Comparison of ENCODE assay signal across 8 mouse cellular contexts in genomic region chr2:151973595-151974562, GRCm38 (mm10). TPM values are rescaled to one million over a fixed set of nuclear protein-coding genes. Genes with fewer than 3 reads are reported as not detected.
A peak's percentile ranks its signal among the peaks of the same experiment; 100 is the strongest.
DNase-seq lines count a peak whose midpoint lies in the region; ATAC-seq and TF ChIP-seq lines count a peak whose summit lies in the region.

No protein-coding gene starts in this region.

- peak overlapping the region; percentile 49 for H3K4me3 ChIP-seq in heart, adult 2 months
- H3K4me3 ChIP-seq in limb, embryonic 12.5 days (replicated peaks), result peak overlapping the region; percentile 17
- peak overlapping the region; percentile 30 for H3K4me3 ChIP-seq in midbrain, embryonic 14.5 days (replicated peaks; ENCODE audit: low read depth, low read length)

- H3K4me1 ChIP-seq in heart, adult 2 months (ENCODE audit: control insufficient read depth, insufficient read depth, low read length), result peaks cover 29% of the 10 kb centered on the region
- peaks cover 65% of the 10 kb centered on the region for H3K4me1 ChIP-seq in limb, embryonic 12.5 days (replicated peaks)
- peaks cover 51% of the 10 kb centered on the region for H3K4me1 ChIP-seq in midbrain, embryonic 14.5 days (ENCODE audit: control insufficient read depth, insufficient read depth, low read length)

- H3K9ac ChIP-seq in heart, adult 2 months (ENCODE audit: low read depth, low read length), result peak overlapping the region; percentile 66
- H3K9ac ChIP-seq in limb, embryonic 12.5 days (replicated peaks), result peak overlapping the region; percentile 35
- peak overlapping the region; percentile 44 for H3K9ac ChIP-seq in midbrain, embryonic 14.5 days (replicated peaks; ENCODE audit: low read length)

- DNase-seq in heart, adult 2 months, result peak; percentile 31 to 44
- DNase-seq in heart, postnatal 36 days, result no peak
- DNase-seq in brain, embryonic 14.5 days (ENCODE audit: low read depth), result peak; percentile 46
- peak; percentile 63 for DNase-seq in midbrain, embryonic 14.5 days
- DNase-seq in urinary bladder, postnatal 4 days (ENCODE audit: low spot score in 2 of 2), result peak; percentile 58 to 76
- DNase-seq in spleen, postnatal 4 days (ENCODE audit: low spot score in 2 of 2), result no peak

- H3K36me3 ChIP-seq in heart, adult 2 months (ENCODE audit: control insufficient read depth, insufficient read depth, low read length), result no peaks in the 10 kb centered on the region
- H3K36me3 ChIP-seq in limb, embryonic 12.5 days, result peaks cover 15% of the 10 kb centered on the region
- H3K36me3 ChIP-seq in midbrain, embryonic 14.5 days (ENCODE audit: control insufficient read depth, insufficient read depth, low read length), result no peaks in the 10 kb centered on the region

- H3K27ac ChIP-seq in heart, adult 2 months, result peak overlapping the region; percentile 60
- no peak overlapping the region; the same call in 1 of the 2 replicates for H3K27ac ChIP-seq in limb, embryonic 12.5 days
- H3K27ac ChIP-seq in midbrain, embryonic 14.5 days (replicated peaks; ENCODE audit: low read depth, low read length), result peak overlapping the region; percentile 60

- no peaks in the 10 kb centered on the region for H3K79me2 ChIP-seq in heart, adult 2 months (replicated peaks; ENCODE audit: control insufficient read depth, insufficient read depth, low read length)

- no peaks in the 10 kb centered on the region for H3K9me3 ChIP-seq in limb, embryonic 12.5 days
- no peaks in the 10 kb centered on the region for H3K9me3 ChIP-seq in midbrain, embryonic 14.5 days (ENCODE audit: control insufficient read depth, low read length)

- TF ChIP-seq EP300 in heart, adult 2 months (IDR thresholded peaks at IDR 0.05; ENCODE audit: insufficient read depth, low read depth, low read length), result no peak

- intact Hi-C loops in heart, adult 2 months (cut with DNase I), result no loop called here
- intact Hi-C loops in heart, postnatal 36 days (cut with DNase I), result no loop called here

- 18% methylated on average over 36 of the region's 36 CpGs for WGBS in heart, adult 2 months
- 12% methylated on average over 36 of the region's 36 CpGs for WGBS in limb, embryonic 12.5 days
- WGBS in midbrain, embryonic 14.5 days, result 4% methylated on average over 36 of the region's 36 CpGs

- peak; percentile 43 for TF ChIP-seq CTCF in heart, adult 2 months (IDR thresholded peaks at IDR 0.05)
- peak; percentile 23; the same call in 1 of the 2 replicates for TF ChIP-seq CTCF in brain, embryonic 14.5 days (IDR thresholded peaks at IDR 0.05; ENCODE audit: borderline replicate concordance, extremely low read depth, insufficient read depth, insufficient read length)

- TF ChIP-seq POLR2A in heart, adult 2 months (IDR thresholded peaks at IDR 0.05; ENCODE audit: insufficient read depth, low read depth, low read length), result no peak
- no peak for TF ChIP-seq POLR2A in brain, embryonic 14.5 days (IDR thresholded peaks at IDR 0.05; ENCODE audit: borderline replicate concordance, extremely low read depth, insufficient read depth, insufficient read length, poor library complexity, severe bottlenecking)

- peak overlapping the region; percentile 45 for H3K4me2 ChIP-seq in limb, embryonic 12.5 days
- H3K4me2 ChIP-seq in midbrain, embryonic 14.5 days (ENCODE audit: low read length), result peak overlapping the region; percentile 61

- ATAC-seq in hematopoietic stem cell, adult 5-6 weeks (replicated peaks in 1 of 2; ENCODE audit: insufficient read depth in 1 of 2, low FRiP score in 2 of 2, low TSS enrichment in 1 of 2, low read depth in 1 of 2, poor library complexity in 2 of 2, severe bottlenecking in 2 of 2), result peak; percentile 9 to 30
- no peak for ATAC-seq in limb, embryonic 12.5 days (ENCODE audit: insufficient number of reproducible peaks, insufficient read depth, low FRiP score, low TSS enrichment, low read depth)
- no peak for ATAC-seq in midbrain, embryonic 14.5 days (ENCODE audit: low FRiP score, low TSS enrichment)

- no peaks in the 10 kb centered on the region for H3K27me3 ChIP-seq in heart, adult 2 months (ENCODE audit: control insufficient read depth, insufficient read depth, low read length)
- H3K27me3 ChIP-seq in limb, embryonic 12.5 days, result peaks cover 32% of the 10 kb centered on the region
- no peaks in the 10 kb centered on the region for H3K27me3 ChIP-seq in midbrain, embryonic 14.5 days (ENCODE audit: control insufficient read depth, insufficient read depth, low read length)

RNA-seq across cellular contexts. Expression of gene Fam110a, which starts 6.1 kb away (rescaled TPM):
- 1 to 10 TPM; 4.3 to 4.7 TPM for total RNA-seq in heart, adult 2 months (2021)
- 6.6 and 7.2 TPM in 2 replicates for polyA plus RNA-seq in heart, adult 2 months (2012; rRNA removed)
- 1 to 10 TPM; 3.4 to 5.7 TPM for total RNA-seq in heart, postnatal 36 days (2021)
- 40.1 and 41.2 TPM in 2 replicates for polyA plus RNA-seq in brain, embryonic 14.5 days (2012; rRNA removed)
- 10.1 and 22.8 TPM in 2 replicates for total RNA-seq in hematopoietic stem cell, adult 5-6 weeks (2017)
- 29.3 and 31.7 TPM in 2 replicates for polyA plus RNA-seq in limb, embryonic 12.5 days (2016; fragmentation: Nextera tagmentation; extraction: Ambion mirVana)
- polyA plus RNA-seq in midbrain, embryonic 14.5 days (2014; fragmentation: Nextera tagmentation; extraction: Ambion mirVana), result 55.8 and 67.5 TPM in 2 replicates

RNA-seq across cellular contexts. Expression of gene Slc52a3, which starts 22.4 kb away (rescaled TPM):
- total RNA-seq in heart, adult 2 months (2021), result 1 to 10 TPM; 1.8 to 3.4 TPM
- 2.5 and 2.8 TPM in 2 replicates for polyA plus RNA-seq in heart, adult 2 months (2012; rRNA removed)
- 1 to 10 TPM; 1.2 to 2.4 TPM for total RNA-seq in heart, postnatal 36 days (2021)
- polyA plus RNA-seq in brain, embryonic 14.5 days (2012; rRNA removed), result 0.95 and 1.4 TPM in 2 replicates
- 0.45 and 0.81 TPM in 2 replicates for total RNA-seq in hematopoietic stem cell, adult 5-6 weeks (2017)
- polyA plus RNA-seq in limb, embryonic 12.5 days (2016; fragmentation: Nextera tagmentation; extraction: Ambion mirVana), result 0.97 and 1.2 TPM in 2 replicates
- polyA plus RNA-seq in midbrain, embryonic 14.5 days (2014; fragmentation: Nextera tagmentation; extraction: Ambion mirVana), result 0.42 and 0.74 TPM in 2 replicates

Comparison
In these comparisons a context has a peak if more than half of its experiments do, and no peak if none do; other contexts are left out.
1. DNase-seq: peak in heart, adult 2 months (2 of 2), brain, embryonic 14.5 days (single experiment), midbrain, embryonic 14.5 days (single experiment) and urinary bladder, postnatal 4 days (2 of 2); none in heart, postnatal 36 days (0 of 2) and spleen, postnatal 4 days (0 of 2).
2. ATAC-seq: peak in hematopoietic stem cell, adult 5-6 weeks (2 of 2); none in limb, embryonic 12.5 days (single experiment) and midbrain, embryonic 14.5 days (single experiment).
3. Peak in every context shown above with its lines, with median percentiles within 50 percentile points of each other: H3K4me3 ChIP-seq and H3K9ac ChIP-seq.